Mouse (Mus musculus): ENCODE measurements around the gene Tekt3. TPM values are rescaled to one million over a fixed set of nuclear protein-coding genes. Genes with fewer than 3 reads are reported as not detected.

Tekt3 gene
- polyA plus RNA-seq, 2 experiments: 0.06 to 0.30 TPM

DNA sequence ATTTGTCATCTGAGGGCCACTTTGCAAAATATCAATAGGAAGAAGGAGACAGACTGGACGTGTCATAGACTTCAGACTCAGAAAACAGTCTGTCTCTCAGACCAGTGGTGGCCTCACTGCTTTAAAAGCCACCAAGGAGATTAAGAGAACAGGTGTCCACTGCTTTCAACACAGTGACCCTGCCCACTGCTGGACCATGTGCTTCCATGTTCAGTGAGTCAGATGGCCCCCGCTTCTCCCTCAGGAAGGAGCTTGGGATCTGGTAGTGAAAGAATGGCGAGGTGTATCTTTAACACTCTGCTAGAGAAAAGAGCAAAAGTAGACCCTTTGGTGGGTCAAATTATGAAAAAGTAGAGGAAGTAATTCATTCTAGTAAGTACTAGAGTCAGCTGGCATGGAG is 48.9 kb downstream of the Tekt3 start:
- H3K4me3 ChIP-seq (replicated peaks; ENCODE audit: low read length): no peak overlapping the region
- peaks cover 10% of the 10 kb centered on the region for H3K4me1 ChIP-seq (ENCODE audit: control insufficient read depth, insufficient read depth, low read length)
- H3K27me3 ChIP-seq (ENCODE audit: control insufficient read depth, insufficient read depth, low read length): no peaks in the 10 kb centered on the region
- no peak overlapping the region for H3K4me2 ChIP-seq (replicated peaks; ENCODE audit: low read depth, low read length, severe bottlenecking)
- H3K9me3 ChIP-seq (ENCODE audit: control insufficient read depth, low read length): no peaks in the 10 kb centered on the region
- no peaks in the 10 kb centered on the region for H3K36me3 ChIP-seq (ENCODE audit: control insufficient read depth, insufficient read depth, low read length)
- WGBS: 91% methylated on average over 3 of the region's 3 CpGs
- no peak overlapping the region for H3K9ac ChIP-seq (ENCODE audit: low read depth, low read length, severe bottlenecking)
- H3K27ac ChIP-seq (replicated peaks; ENCODE audit: low read depth, low read length): no peak overlapping the region
- no peak for TF ChIP-seq POLR2A (IDR thresholded peaks at IDR 0.05; ENCODE audit: borderline replicate concordance, extremely low read depth, insufficient read depth, insufficient read length)
- no peak for DNase-seq (ENCODE audit: low spot score)
- ATAC-seq (ENCODE audit: low FRiP score, low read depth): no peak

- no peak for TF ChIP-seq POLR2A (IDR thresholded peaks at IDR 0.05; ENCODE audit: borderline replicate concordance, extremely low read depth, insufficient read depth, insufficient read length)
- DNase-seq (ENCODE audit: low spot score): peak; percentile 67
- 72% methylated on average over 8 of the region's 8 CpGs for WGBS
- H3K36me3 ChIP-seq (ENCODE audit: control insufficient read depth, insufficient read depth, low read length): no peaks in the 10 kb centered on the region
- ATAC-seq (ENCODE audit: low FRiP score, low read depth): peak; percentile 65; the same call in 1 of the 2 replicates
- peaks cover 13% of the 10 kb centered on the region for H3K4me1 ChIP-seq (ENCODE audit: control insufficient read depth, insufficient read depth, low read length)
- no peak overlapping the region for H3K4me2 ChIP-seq (replicated peaks; ENCODE audit: low read depth, low read length, severe bottlenecking)
- H3K27me3 ChIP-seq (ENCODE audit: control insufficient read depth, insufficient read depth, low read length): no peaks in the 10 kb centered on the region
- H3K9me3 ChIP-seq (ENCODE audit: control insufficient read depth, low read length): no peaks in the 10 kb centered on the region
- H3K4me3 ChIP-seq (replicated peaks; ENCODE audit: low read length): no peak overlapping the region
- H3K27ac ChIP-seq (replicated peaks; ENCODE audit: low read depth, low read length): peak overlapping the region; percentile 65
- no peak overlapping the region for H3K9ac ChIP-seq (ENCODE audit: low read depth, low read length, severe bottlenecking)
These were observed 53.6 kb downstream of the Tekt3 start for GRCm38 (mm10) chr11:63114807-63115641.

DNA sequence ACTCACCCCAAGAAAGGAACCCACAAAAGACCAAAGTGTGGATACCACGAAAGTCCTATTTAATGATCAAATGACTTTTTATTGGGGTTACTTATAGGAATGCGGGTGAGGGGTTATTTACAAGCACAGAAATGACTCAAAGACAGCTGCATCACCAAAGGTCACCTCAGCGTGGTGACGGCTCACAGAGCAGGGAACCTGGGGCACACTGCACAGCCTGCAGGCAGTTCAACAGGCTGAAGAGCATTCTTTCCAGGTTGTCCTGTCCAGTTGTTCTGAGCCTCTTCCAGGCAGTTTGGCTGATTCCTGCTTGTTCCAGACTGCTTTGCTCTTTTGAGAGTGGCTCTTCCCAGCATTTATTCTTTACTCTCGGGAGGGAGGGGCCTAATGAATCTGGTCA is 55.2 kb downstream of the Tekt3 start:
- no peak overlapping the region for H3K27ac ChIP-seq (replicated peaks; ENCODE audit: low read depth, low read length)
- no peak for ATAC-seq (ENCODE audit: low FRiP score, low read depth)
- H3K9ac ChIP-seq (ENCODE audit: low read depth, low read length, severe bottlenecking): no peak overlapping the region
- no peaks in the 10 kb centered on the region for H3K27me3 ChIP-seq (ENCODE audit: control insufficient read depth, insufficient read depth, low read length)
- no peaks in the 10 kb centered on the region for H3K36me3 ChIP-seq (ENCODE audit: control insufficient read depth, insufficient read depth, low read length)
- peaks cover 13% of the 10 kb centered on the region for H3K4me1 ChIP-seq (ENCODE audit: control insufficient read depth, insufficient read depth, low read length)
- H3K4me3 ChIP-seq (replicated peaks; ENCODE audit: low read length): no peak overlapping the region
- TF ChIP-seq POLR2A (IDR thresholded peaks at IDR 0.05; ENCODE audit: borderline replicate concordance, extremely low read depth, insufficient read depth, insufficient read length): no peak
- no peaks in the 10 kb centered on the region for H3K9me3 ChIP-seq (ENCODE audit: control insufficient read depth, low read length)
- H3K4me2 ChIP-seq (replicated peaks; ENCODE audit: low read depth, low read length, severe bottlenecking): no peak overlapping the region
- DNase-seq (ENCODE audit: low spot score): no peak
- 69% methylated on average over 5 of the region's 5 CpGs for WGBS

GRCm38 (mm10) chr11:63117266-63117665 is 55.8 kb downstream of the Tekt3 start:
- H3K27me3 ChIP-seq (ENCODE audit: control insufficient read depth, insufficient read depth, low read length): no peaks in the 10 kb centered on the region
- ATAC-seq (ENCODE audit: low FRiP score, low read depth) (no peak), DNase-seq (ENCODE audit: low spot score) (no peak)
- peaks cover 13% of the 10 kb centered on the region for H3K4me1 ChIP-seq (ENCODE audit: control insufficient read depth, insufficient read depth, low read length)
- H3K4me3 ChIP-seq (replicated peaks; ENCODE audit: low read length): no peak overlapping the region
- TF ChIP-seq POLR2A (IDR thresholded peaks at IDR 0.05; ENCODE audit: borderline replicate concordance, extremely low read depth, insufficient read depth, insufficient read length): no peak
- no peak overlapping the region for H3K9ac ChIP-seq (ENCODE audit: low read depth, low read length, severe bottlenecking)
- no peaks in the 10 kb centered on the region for H3K9me3 ChIP-seq (ENCODE audit: control insufficient read depth, low read length)
- 81% methylated on average over 1 of the region's 1 CpGs for WGBS
- no peaks in the 10 kb centered on the region for H3K36me3 ChIP-seq (ENCODE audit: control insufficient read depth, insufficient read depth, low read length)
- H3K4me2 ChIP-seq (replicated peaks; ENCODE audit: low read depth, low read length, severe bottlenecking): no peak overlapping the region
- H3K27ac ChIP-seq (replicated peaks; ENCODE audit: low read depth, low read length): no peak overlapping the region

- Histone ChIP-seq H3K27me3 (ENCODE audit: control insufficient read depth, insufficient read depth, low read length) (no peaks in the 10 kb centered on the region), H3K4me1 (ENCODE audit: control insufficient read depth, insufficient read depth, low read length) (peaks cover 25% of the 10 kb centered on the region), H3K27ac (replicated peaks; ENCODE audit: low read depth, low read length) (no peak overlapping the region), H3K9me3 (ENCODE audit: control insufficient read depth, low read length) (no peaks in the 10 kb centered on the region), H3K36me3 (ENCODE audit: control insufficient read depth, insufficient read depth, low read length) (no peaks in the 10 kb centered on the region), H3K9ac (ENCODE audit: low read depth, low read length, severe bottlenecking) (no peak overlapping the region), H3K4me2 (replicated peaks; ENCODE audit: low read depth, low read length, severe bottlenecking) (no peak overlapping the region), H3K4me3 (replicated peaks; ENCODE audit: low read length) (no peak overlapping the region)
- DNase-seq (ENCODE audit: low spot score): no peak
- TF ChIP-seq POLR2A (IDR thresholded peaks at IDR 0.05; ENCODE audit: borderline replicate concordance, extremely low read depth, insufficient read depth, insufficient read length): no peak
- ATAC-seq (ENCODE audit: low FRiP score, low read depth): no peak
- 84% methylated on average over 7 of the region's 7 CpGs for WGBS
These were observed 58.3 kb downstream of the Tekt3 start for GRCm38 (mm10) chr11:63119791-63120190.

Measured in limb, embryonic 14.5 days (tissue).